Comparison of ENCODE assay signal across 15 mouse cellular contexts in the genomic region with DNA sequence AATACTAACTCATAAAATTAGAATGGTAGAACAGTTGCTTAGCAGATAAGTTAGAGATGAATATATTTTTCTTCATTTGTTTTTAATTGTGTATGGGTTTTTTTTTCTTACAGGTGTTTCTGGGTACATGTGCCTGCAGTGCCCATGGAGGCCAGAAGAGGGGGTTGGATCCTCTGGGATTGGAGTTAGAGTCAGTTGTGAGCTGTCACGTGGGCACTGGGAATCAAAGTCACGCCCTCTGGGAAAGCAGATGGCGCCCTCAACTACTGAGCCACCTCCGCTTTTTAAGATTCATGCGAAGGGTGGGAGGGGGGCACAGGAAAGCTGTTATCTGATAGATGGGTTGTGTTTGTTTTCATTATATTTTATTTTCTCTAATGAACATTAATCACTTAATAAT.
A peak's percentile ranks its signal among the peaks of the same experiment; 100 is the strongest.
DNase-seq lines count a peak whose midpoint lies in the region; TF ChIP-seq lines count a peak whose summit lies in the region.
"Had no signal": no experiment of that assay in that cellular context is flagged by ENCODE, and none has a peak within 500 bp of the region (broad histone marks: within the 10 kb centered on the region; RNA-seq: fewer than 3 reads in every experiment).

No protein-coding gene starts in this region.

- no peaks in the 10 kb centered on the region for H3K27me3 ChIP-seq in CH12.LX (replicated peaks)
- H3K27me3 ChIP-seq: forebrain, embryonic 13.5 days; hindbrain, embryonic 15.5 days; liver, embryonic 15.5 days had no signal

- H3K9ac ChIP-seq in CH12.LX (ENCODE audit: insufficient read depth, low read depth) = no peak overlapping the region
- H3K9ac ChIP-seq: forebrain, embryonic 13.5 days; hindbrain, embryonic 15.5 days; liver, embryonic 15.5 days had no signal

- no peak for TF ChIP-seq EP300 in CH12.LX (IDR thresholded peaks at IDR 0.05; ENCODE audit: low read length)

- H3K9me3 ChIP-seq in CH12.LX (replicated peaks; ENCODE audit: low read length) = peaks cover 5% of the 10 kb centered on the region
- H3K9me3 ChIP-seq: forebrain, embryonic 13.5 days; hindbrain, embryonic 15.5 days; liver, embryonic 15.5 days had no signal

- TF ChIP-seq RAD21 in CH12.LX (IDR thresholded peaks at IDR 0.05; ENCODE audit: low read depth, low read length) = peak; percentile 35

- TF ChIP-seq POLR2A in CH12.LX (IDR thresholded peaks at IDR 0.05; ENCODE audit: low read depth, low read length) = no peak

- TF ChIP-seq CTCF in CH12.LX (conservative IDR thresholded peaks at IDR 0.05 in 1 of 2, IDR thresholded peaks at IDR 0.05 in 1 of 2; ENCODE audit: low read depth in 2 of 2, low read length in 2 of 2) = peak in 1 of 2 experiments; percentile 56; a peak in 2 of 4 replicates

- dilution Hi-C loops in CH12.LX (cut with MboI; ENCODE audit: extremely low pct_ligation_motif_present, extremely low pct_unique_long_range_greater_than_20kb, low sequenced_read_pairs) = no loop called here

- intact Hi-C loops in heart, postnatal 10 days (cut with DNase I) = loop anchor here (5.0 kb wide), 2 partner anchors 45 to 180 kb away; no protein-coding TSS in a partner anchor

- H3K27ac ChIP-seq in CH12.LX (ENCODE audit: insufficient read depth, low read depth) = no peak overlapping the region
- H3K27ac ChIP-seq: forebrain, embryonic 13.5 days; hindbrain, embryonic 15.5 days; liver, embryonic 15.5 days had no signal

- H3K79me2 ChIP-seq in CH12.LX (replicated peaks; ENCODE audit: control insufficient read depth, extremely low read depth, insufficient read depth, poor library complexity, severe bottlenecking) = peaks cover 3% of the 10 kb centered on the region; the same call in 1 of the 2 replicates

- H3K4me3 ChIP-seq in CH12.LX (replicated peaks in 1 of 3; ENCODE audit: low read depth in 2 of 3, low read length in 2 of 3, poor library complexity in 1 of 3) = no peak overlapping the region
- H3K4me3 ChIP-seq: forebrain, embryonic 13.5 days; hindbrain, embryonic 15.5 days; liver, embryonic 15.5 days had no signal

- peaks cover 3 to 55% of the 10 kb centered on the region in 2 experiments for H3K36me3 ChIP-seq in CH12.LX (replicated peaks in 1 of 2; ENCODE audit: control insufficient read depth in 1 of 2, insufficient read depth in 1 of 2, low read length in 1 of 2)
- H3K36me3 ChIP-seq: hindbrain, embryonic 15.5 days; liver, embryonic 15.5 days had no signal

- peak; percentile 83 for DNase-seq in heart, adult 11 months
- DNase-seq in heart, postnatal 10 days = no peak
- peak; percentile 51 for DNase-seq in layer of hippocampus, adult 9-11 months
- no peak for DNase-seq in layer of hippocampus, adult 9-10 months (ENCODE audit: low spot score)
- DNase-seq in CH12.LX (ENCODE audit: extremely low read depth) = no peak
- DNase-seq in induced T-regulatory cell, adult 2 months (ENCODE audit: low read depth) = peak; percentile 43
- no peak for DNase-seq in lung, postnatal 14 days
- DNase-seq: cerebellum, adult 18-20 months; left cerebral cortex, postnatal 4 days; lung, postnatal 10 days; retina, postnatal 1 day; thymus, postnatal 14 days had no signal

- peaks cover 33 to 93% of the 10 kb centered on the region in 2 experiments for H3K4me1 ChIP-seq in CH12.LX (ENCODE audit: control insufficient read depth in 1 of 2, insufficient read depth in 2 of 2)
- H3K4me1 ChIP-seq: liver, embryonic 15.5 days had no signal

- no peak overlapping the region for H3K4me2 ChIP-seq in CH12.LX (ENCODE audit: insufficient read depth, low read depth, poor library complexity, severe bottlenecking)
- H3K4me2 ChIP-seq: forebrain, embryonic 13.5 days; hindbrain, embryonic 15.5 days; liver, embryonic 15.5 days had no signal

- in situ Hi-C loops in CH12.LX (cut with MboI; ENCODE audit: low pct_ligation_motif_present, low pct_unique_long_range_greater_than_20kb, low sequenced_read_pairs) = loop anchor here (5.0 to 25.0 kb wide), 2 partner anchors 165 to 350 kb away; no protein-coding TSS in a partner anchor

TF ChIP-seq in CH12.LX, 34 proteins besides CTCF, POLR2A, EP300 and RAD21:
- TF ChIP-seq SMC3 (IDR thresholded peaks at IDR 0.05; ENCODE audit: low read depth, low read length) (peak; percentile 47), ZNF384 (IDR thresholded peaks at IDR 0.05; ENCODE audit: low read depth, low read length) (no peak), IRF4 (IDR thresholded peaks at IDR 0.05; ENCODE audit: low read depth, low read length) (peak; percentile 22; the same call in 1 of the 2 replicates)

Comparison
In these comparisons a context has a peak if more than half of its experiments do, and no peak if none do; other contexts are left out.
1. DNase-seq: peak in heart, adult 11 months (single experiment), layer of hippocampus, adult 9-11 months (single experiment) and induced T-regulatory cell, adult 2 months (single experiment); none in heart, postnatal 10 days (0 of 2), layer of hippocampus, adult 9-10 months (single experiment), CH12.LX (single experiment) and lung, postnatal 14 days (single experiment).